Mouse (Mus musculus): ENCODE results near the gene Ahsa2. TPM values are rescaled to one million over a fixed set of nuclear protein-coding genes. Genes with fewer than 3 reads are reported as not detected.
"Not testable (repeated sequence)": the region's sequence is repeated elsewhere in the genome, so short reads cannot be mapped to it uniquely, and the experiment has no call there.

Ahsa2 gene
- total RNA-seq (2021) = 10 to 100 TPM; 38.3 to 47.9 TPM

- peak; percentile 88 to 95 for DNase-seq (ENCODE audit: low spot score in 2 of 2)
- intact Hi-C loops (cut with DNase I) = loop anchor here (1.0 to 10.0 kb wide), 3 partner anchors 69 to 503 kb away; partner anchors contain the start of genes Cct4 and Usp34
These were observed at the start of gene Ahsa2 for GRCm38 (mm10) chr11:23497718-23498509. TSS of gene Ahsa2 (minus strand) at chr11:23498030.

GRCm38 (mm10) chr11:23537446-23537845, 39.6 kb upstream of the Ahsa2 start:
- no peak for DNase-seq (ENCODE audit: low spot score in 2 of 2)
- intact Hi-C loops (cut with DNase I) = no loop called here

- DNase-seq (ENCODE audit: low spot score in 2 of 2) = peak in 1 of 2 experiments; percentile 30
- intact Hi-C loops (cut with DNase I) = no loop called here
These were observed 22.8 kb upstream of the Ahsa2 start, which contains the start of gene 1700093K21Rik for GRCm38 (mm10) chr11:23520473-23521205. TSS of gene 1700093K21Rik (minus strand) at chr11:23521155.

- DNase-seq (ENCODE audit: low spot score in 2 of 2) = no peak
- intact Hi-C loops (cut with DNase I) = no loop called here
These were observed 21.2 kb upstream of the Ahsa2 start for GRCm38 (mm10) chr11:23518981-23519380.

- intact Hi-C loops (cut with DNase I) = no loop called here
- DNase-seq (ENCODE audit: low spot score in 2 of 2) = no peak
These were observed 17.5 kb upstream of the Ahsa2 start for GRCm38 (mm10) chr11:23515315-23515714.

- intact Hi-C loops (cut with DNase I); DNase-seq (ENCODE audit: low spot score in 2 of 2): not testable (repeated sequence)
These were observed 17.0 kb upstream of the Ahsa2 start for GRCm38 (mm10) chr11:23514785-23515184.

GRCm38 (mm10) chr11:23504801-23505200, 7.0 kb upstream of the Ahsa2 start:
- intact Hi-C loops (cut with DNase I); DNase-seq (ENCODE audit: low spot score in 2 of 2): not testable (repeated sequence)

- no peak for DNase-seq (ENCODE audit: low spot score in 2 of 2)
- intact Hi-C loops (cut with DNase I) = loop anchor here (1.0 to 10.0 kb wide), 3 partner anchors 69 to 504 kb away; partner anchors contain the start of genes Cct4 and Usp34
These were observed 779 bp upstream of the Ahsa2 start for GRCm38 (mm10) chr11:23498609-23499008.

GRCm38 (mm10) chr11:23497335-23497717, 504 bp downstream of the Ahsa2 start:
- DNase-seq (ENCODE audit: low spot score in 2 of 2) = peak; percentile 66
- intact Hi-C loops (cut with DNase I) = loop anchor here (5.0 to 10.0 kb wide), 2 partner anchors 70 to 503 kb away; partner anchors contain the start of gene Cct4

GRCm38 (mm10) chr11:23496661-23497060, 1.2 kb downstream of the Ahsa2 start:
- intact Hi-C loops (cut with DNase I) = loop anchor here (5.0 to 10.0 kb wide), 2 partner anchors 71 to 502 kb away; partner anchors contain the start of gene Cct4
- DNase-seq (ENCODE audit: low spot score in 2 of 2) = no peak

- DNase-seq (ENCODE audit: low spot score in 2 of 2) = no peak
- intact Hi-C loops (cut with DNase I) = loop anchor here (5.0 to 10.0 kb wide), 2 partner anchors 72 to 500 kb away; partner anchors contain the start of gene Cct4
These were observed 2.6 kb downstream of the Ahsa2 start for GRCm38 (mm10) chr11:23495231-23495630.

- no peak for DNase-seq (ENCODE audit: low spot score in 2 of 2)
- intact Hi-C loops (cut with DNase I) = loop anchor here (10.0 kb wide), 1 partner anchor 497 kb away; the partner anchor contains the start of gene Cct4
These were observed 5.6 kb downstream of the Ahsa2 start for GRCm38 (mm10) chr11:23492048-23492790.

- intact Hi-C loops (cut with DNase I) = loop anchor here (10.0 kb wide), 1 partner anchor 495 kb away; the partner anchor contains the start of gene Cct4
- no peak for DNase-seq (ENCODE audit: low spot score in 2 of 2)
These were observed 7.9 kb downstream of the Ahsa2 start for GRCm38 (mm10) chr11:23489955-23490354.

- intact Hi-C loops (cut with DNase I); DNase-seq (ENCODE audit: low spot score in 2 of 2): not testable (repeated sequence)
These were observed 32.0 kb downstream of the Ahsa2 start for GRCm38 (mm10) chr11:23465862-23466261.

Small RNA genes within 50 kb of the gene (microRNA-seq; reads per million reads assigned to microRNA genes)
- gene Gm47279 = 0 to 0.34 reads per million in 2 experiments

Other genes starting within 250 kb of the Ahsa2 start
- 10 to 100 TPM; 67.7 to 69.2 TPM for gene Xpo1, start 242.0 kb downstream of the Ahsa2 start, total RNA-seq (2021)
- gene Usp34, start 191.1 kb downstream of the Ahsa2 start, total RNA-seq (2021) = 100 to 1,000 TPM; 104 to 105 TPM
- gene 1700093K21Rik, start 23.1 kb upstream of the Ahsa2 start, total RNA-seq (2021) = not detected
- gene 0610010F05Rik, start 135.6 kb upstream of the Ahsa2 start, total RNA-seq (2021) = 10 to 100 TPM; 37.9 to 40.3 TPM
- 10 to 100 TPM; 16.0 to 19.6 TPM for gene Pus10, start 167.6 kb upstream of the Ahsa2 start, total RNA-seq (2021)
- gene Pex13, start 167.9 kb upstream of the Ahsa2 start, total RNA-seq (2021) = 10 to 100 TPM; 25.9 to 26.5 TPM